In the genomic region with DNA sequence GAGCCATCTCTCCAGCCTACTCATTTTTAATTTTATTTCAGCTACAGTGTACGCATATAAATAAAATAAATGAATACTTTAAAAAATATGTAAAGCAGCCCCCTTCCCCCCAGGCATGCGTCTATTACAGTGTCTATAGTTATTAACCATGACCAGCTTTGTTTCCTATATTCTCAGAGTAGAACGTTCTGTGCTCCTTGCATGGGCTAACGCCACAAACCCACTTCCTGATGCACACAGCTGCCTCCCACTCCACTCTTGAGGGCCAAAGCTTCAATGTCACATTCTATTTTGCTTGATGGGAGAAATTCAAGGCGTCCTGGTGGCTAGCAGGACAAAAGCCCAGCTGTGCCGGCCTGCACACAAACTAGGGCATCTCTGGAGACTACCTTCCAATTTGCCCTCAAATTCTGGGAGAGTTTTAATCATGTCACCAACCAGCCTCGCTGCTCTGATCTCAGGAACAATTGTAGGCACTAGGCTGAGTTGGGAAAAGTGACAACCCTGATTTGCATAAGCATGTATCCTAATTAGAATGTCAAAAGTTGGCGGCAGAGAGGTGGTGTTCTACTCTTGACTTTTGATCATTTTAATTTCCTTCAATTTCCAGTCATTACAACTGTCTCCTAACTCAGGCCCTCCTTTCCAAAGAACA, we compare ENCODE assay signal across 8 mouse cellular contexts. TPM values are rescaled to one million over a fixed set of nuclear protein-coding genes. Genes with fewer than 3 reads are reported as not detected.
A peak's percentile ranks its signal among the peaks of the same experiment; 100 is the strongest.
DNase-seq lines count a peak whose midpoint lies in the region; ATAC-seq lines count a peak whose summit lies in the region.

No protein-coding gene starts in this region.

- H3K27ac ChIP-seq in limb, embryonic 10.5 days, result no peak overlapping the region

- H3K36me3 ChIP-seq in limb, embryonic 10.5 days, result no peaks in the 10 kb centered on the region
- no peaks in the 10 kb centered on the region for H3K36me3 ChIP-seq in splenic B cell, adult 2 months (ENCODE audit: control insufficient read depth, insufficient read depth, low read length, poor library complexity, severe bottlenecking)

- peaks cover 26% of the 10 kb centered on the region for H3K27me3 ChIP-seq in limb, embryonic 10.5 days (ENCODE audit: low read depth, poor library complexity, severe bottlenecking)
- H3K27me3 ChIP-seq in splenic B cell, adult 2 months (ENCODE audit: control insufficient read depth, insufficient read depth, low read length, poor library complexity, severe bottlenecking), result no peaks in the 10 kb centered on the region

- peak; percentile 28 for DNase-seq in cerebellum, adult 9-10 months
- DNase-seq in cerebellum, postnatal 14 days, result no peak
- DNase-seq in spleen, adult 18-20 months, result peak; percentile 13 to 17
- DNase-seq in spleen, adult 12 weeks (ENCODE audit: low spot score), result no peak
- no peak for DNase-seq in limb, embryonic 10.5 days (ENCODE audit: low spot score)
- peak; percentile 20 for DNase-seq in splenic B cell, adult 2 months (ENCODE audit: low read depth, low spot score)
- no peak for DNase-seq in gastrocnemius, postnatal 4 days (ENCODE audit: low spot score in 2 of 2)

- no peaks in the 10 kb centered on the region for H3K9me3 ChIP-seq in limb, embryonic 10.5 days (replicated peaks)

- H3K4me3 ChIP-seq in limb, embryonic 10.5 days, result peak overlapping the region; percentile 40

- peaks cover 26% of the 10 kb centered on the region for H3K4me1 ChIP-seq in limb, embryonic 10.5 days

- WGBS in limb, embryonic 10.5 days, result 43% methylated on average over 8 of the region's 8 CpGs

- ATAC-seq in monocyte, adult 5-6 weeks (replicated peaks; ENCODE audit: insufficient number of reproducible peaks, low FRiP score, low TSS enrichment, poor library complexity, severe bottlenecking), result no peak

RNA-seq across cellular contexts. Expression of gene Atoh7, which starts 10.2 kb away (rescaled TPM):
- 0.14 TPM in 2 replicates for polyA plus RNA-seq in limb, embryonic 10.5 days (2016; fragmentation: Nextera tagmentation; extraction: Ambion mirVana)
- total RNA-seq in monocyte, adult 5-6 weeks (2017), result not detected in 3 replicates
- total RNA-seq in gastrocnemius, postnatal 4 days (2021), result not detected

RNA-seq across cellular contexts. Expression of gene Pbld1, which starts 29.3 kb away (rescaled TPM):
- 1.9 and 2.4 TPM in 2 replicates for polyA plus RNA-seq in limb, embryonic 10.5 days (2016; fragmentation: Nextera tagmentation; extraction: Ambion mirVana)
- 2.8 to 12.5 TPM in 2 of 3 replicates, not detected in the other for total RNA-seq in monocyte, adult 5-6 weeks (2017)
- total RNA-seq in gastrocnemius, postnatal 4 days (2021), result under 1 TPM; 0.54 to 0.69 TPM

Comparison
In these comparisons a context has a peak if more than half of its experiments do, and no peak if none do; other contexts are left out.
1. DNase-seq: peak in cerebellum, adult 9-10 months (single experiment), spleen, adult 18-20 months (2 of 2) and splenic B cell, adult 2 months (single experiment); none in cerebellum, postnatal 14 days (0 of 2), spleen, adult 12 weeks (single experiment), limb, embryonic 10.5 days (single experiment) and gastrocnemius, postnatal 4 days (0 of 2).